Mouse (Mus musculus): ENCODE data around the gene Slpi.
"Not testable (repeated sequence)": the region's sequence is repeated elsewhere in the genome, so short reads cannot be mapped to it uniquely, and the experiment has no call there.

The Slpi gene

GRCm38 (mm10) chr2:164377478-164378426 lies 11.1 kb downstream of the Slpi start:
- DNase-seq (ENCODE audit: inconsistent ontology term): no peak

- no peak for DNase-seq (ENCODE audit: inconsistent ontology term)
These were observed 15.7 kb downstream of the Slpi start for GRCm38 (mm10) chr2:164373187-164373586.

- no peak for DNase-seq (ENCODE audit: inconsistent ontology term)
These were observed 16.4 kb downstream of the Slpi start for GRCm38 (mm10) chr2:164372408-164373053.

- no peak for DNase-seq (ENCODE audit: inconsistent ontology term)
These were observed 17.5 kb downstream of the Slpi start for GRCm38 (mm10) chr2:164371371-164371770.

- no peak for DNase-seq (ENCODE audit: inconsistent ontology term)
These were observed 20.2 kb downstream of the Slpi start for GRCm38 (mm10) chr2:164368620-164369105.

GRCm38 (mm10) chr2:164366947-164367346 lies 21.9 kb downstream of the Slpi start:
- DNase-seq (ENCODE audit: inconsistent ontology term): peak; percentile 26

- DNase-seq (ENCODE audit: inconsistent ontology term): no peak
These were observed 27.8 kb downstream of the Slpi start for GRCm38 (mm10) chr2:164360974-164361657.

GRCm38 (mm10) chr2:164359668-164360067 lies 29.2 kb downstream of the Slpi start:
- no peak for DNase-seq (ENCODE audit: inconsistent ontology term)

- no peak for DNase-seq (ENCODE audit: inconsistent ontology term)
These were observed 29.9 kb downstream of the Slpi start for GRCm38 (mm10) chr2:164359031-164359430.

- DNase-seq (ENCODE audit: inconsistent ontology term): no peak
These were observed 30.5 kb downstream of the Slpi start for GRCm38 (mm10) chr2:164358373-164358772.

- DNase-seq (ENCODE audit: inconsistent ontology term): no peak
These were observed 32.5 kb downstream of the Slpi start for GRCm38 (mm10) chr2:164356177-164356967.

GRCm38 (mm10) chr2:164353356-164353755 lies 35.5 kb downstream of the Slpi start:
- DNase-seq (ENCODE audit: inconsistent ontology term): no peak

GRCm38 (mm10) chr2:164352697-164353096 lies 36.2 kb downstream of the Slpi start:
- no peak for DNase-seq (ENCODE audit: inconsistent ontology term)

- DNase-seq (ENCODE audit: inconsistent ontology term): peak; percentile 17
These were observed 39.9 kb downstream of the Slpi start for GRCm38 (mm10) chr2:164348980-164349379.

- not testable (repeated sequence) for DNase-seq (ENCODE audit: inconsistent ontology term)
These were observed 41.2 kb downstream of the Slpi start for GRCm38 (mm10) chr2:164347697-164348096.

GRCm38 (mm10) chr2:164343732-164344131 lies 45.2 kb downstream of the Slpi start:
- DNase-seq (ENCODE audit: inconsistent ontology term): not testable (repeated sequence)

- DNase-seq (ENCODE audit: inconsistent ontology term): not testable (repeated sequence)
These were observed 56.5 kb downstream of the Slpi start, which contains the start of gene Svs5 for GRCm38 (mm10) chr2:164332440-164332839. Svs5 (plus strand) TSS chr2:164332740.

- DNase-seq (ENCODE audit: inconsistent ontology term): no peak
These were observed 67.9 kb downstream of the Slpi start for GRCm38 (mm10) chr2:164320983-164321382.

- DNase-seq (ENCODE audit: inconsistent ontology term): not testable (repeated sequence)
These were observed 72.4 kb downstream of the Slpi start, which contains the start of gene Svs6 for GRCm38 (mm10) chr2:164316451-164316850. Svs6 (plus strand) TSS chr2:164316751.

- DNase-seq (ENCODE audit: inconsistent ontology term): not testable (repeated sequence)
These were observed 73.4 kb downstream of the Slpi start for GRCm38 (mm10) chr2:164315460-164315859.

- DNase-seq (ENCODE audit: inconsistent ontology term): no peak
These were observed 76.3 kb downstream of the Slpi start for GRCm38 (mm10) chr2:164312599-164312998.

All from Muller cell, postnatal 12 days (primary cell).